Mouse (Mus musculus) skeletal muscle tissue, adult 2 months (tissue): Measurements from ENCODE around the gene Actl6b.

Experiments
- DNase-seq: peaks from one replicate; pipeline ENCODE4 v3.0.0-alpha.2; 2012; ENCODE audit warnings: low read depth, low spot score

Gene Actl6b

DNA sequence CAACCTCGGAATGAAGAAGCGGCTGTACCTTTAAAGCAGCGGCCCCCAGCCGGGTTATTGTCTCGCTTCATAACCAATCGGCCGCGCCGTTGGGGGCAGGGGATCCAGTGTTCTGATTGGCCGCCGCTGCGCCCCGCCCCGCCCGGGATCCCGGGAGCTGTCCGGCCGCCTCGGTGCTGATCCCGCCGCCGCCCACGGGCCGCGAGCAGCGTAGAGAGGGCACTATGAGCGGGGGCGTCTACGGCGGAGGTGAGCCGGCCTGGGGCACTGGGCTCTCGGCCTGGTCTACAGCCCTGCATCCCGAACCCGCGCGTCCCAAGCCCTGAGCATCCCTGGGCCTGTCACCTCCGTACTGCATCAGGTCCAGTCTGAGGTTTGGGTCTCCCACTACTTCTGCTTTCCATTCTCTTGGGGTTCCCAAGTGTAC, at the start of gene Actl6b:
Gene Actl6b (plus strand): TSS at position 107 of the 427 bp plus-strand sequence.
- DNase-seq: no peak

GRCm38 (mm10) chr5:137504041-137504440, 49.3 kb upstream of the Actl6b start:
- no peak for DNase-seq

DNA sequence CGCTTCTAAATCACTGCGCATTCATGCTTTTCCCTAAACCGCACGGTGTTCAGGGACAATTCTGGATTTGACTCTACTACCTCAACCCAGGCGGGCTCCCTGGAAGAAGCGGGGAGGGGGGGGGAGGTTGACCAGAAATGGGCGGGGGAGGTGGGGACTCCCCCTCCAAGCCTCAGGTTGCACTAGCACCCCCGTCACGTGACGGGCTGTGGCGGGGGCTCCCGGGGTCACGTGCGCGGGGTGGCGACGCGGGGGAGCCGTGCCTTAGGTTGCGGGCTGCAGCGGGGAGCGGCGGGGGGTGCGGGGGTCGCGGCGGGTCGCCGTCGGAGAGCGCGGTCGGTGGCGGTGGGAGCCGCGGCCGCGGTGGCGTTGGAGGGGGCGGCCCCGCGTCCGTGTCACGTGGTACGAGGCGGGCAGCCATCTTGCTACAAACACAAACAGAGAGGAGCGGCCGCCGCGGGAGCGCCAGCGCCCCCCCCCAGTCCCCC, 43.3 kb upstream of the Actl6b start:
- DNase-seq: peak; percentile 56

DNA sequence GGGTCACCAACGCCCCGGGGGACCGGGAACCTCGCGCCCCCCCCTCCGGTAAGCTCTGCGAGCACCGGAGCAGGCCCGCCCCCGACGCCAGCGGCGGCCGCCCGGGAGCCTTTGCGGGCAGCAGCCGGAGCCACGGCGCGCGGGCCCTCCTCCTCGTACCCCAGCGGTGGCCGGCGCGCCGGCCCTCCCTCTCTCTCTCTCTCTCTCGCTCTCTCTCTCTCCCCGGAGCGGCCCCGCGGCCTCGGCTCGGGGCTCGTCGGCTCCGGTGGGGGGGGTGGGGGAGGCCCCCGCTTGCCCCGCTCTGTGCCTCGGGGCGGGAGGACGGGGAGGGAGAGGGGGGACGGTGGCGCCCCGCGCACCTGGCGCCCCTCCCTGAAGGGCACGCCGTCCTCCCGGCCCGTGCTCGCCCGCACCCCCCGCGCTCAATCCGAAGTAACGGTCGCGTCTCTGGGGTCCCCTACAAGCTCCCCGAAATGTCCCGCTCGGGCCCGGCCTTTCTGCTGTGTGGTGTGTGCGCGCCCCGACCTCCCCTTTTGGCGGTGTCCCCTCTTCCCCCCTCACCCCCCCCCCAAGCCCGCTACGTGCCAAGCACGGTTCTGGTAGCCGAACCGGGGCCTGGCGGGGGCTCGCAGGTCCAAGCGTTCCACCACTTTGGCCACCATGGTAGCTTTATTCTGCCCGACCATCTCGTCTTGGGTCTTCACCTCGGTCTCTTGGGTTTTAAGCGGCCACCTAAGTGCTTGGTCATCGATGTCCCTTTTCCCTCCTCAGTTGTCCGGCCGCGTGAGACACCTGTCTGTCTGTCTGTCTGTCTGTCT, 42.5 kb upstream of the Actl6b start:
- no peak for DNase-seq

DNA sequence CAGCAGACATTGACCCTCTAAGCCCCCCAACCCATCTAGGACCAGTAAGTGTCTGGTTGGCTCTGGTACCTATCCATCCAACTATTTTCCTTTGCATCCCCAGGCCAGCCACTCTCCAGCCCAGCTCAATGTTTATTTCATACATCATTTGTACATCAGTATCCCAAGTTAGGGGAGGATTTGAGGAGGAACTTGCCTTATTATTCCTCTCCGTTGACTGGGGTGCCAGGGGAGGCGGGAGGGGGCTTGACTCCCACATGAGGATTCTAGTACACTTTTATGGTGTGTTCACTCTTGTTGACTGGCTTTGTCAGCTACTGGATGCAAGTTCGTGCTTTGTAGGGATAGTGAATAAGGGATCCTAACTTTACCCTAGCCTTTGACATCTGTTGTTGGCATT, 41.6 kb upstream of the Actl6b start:
- DNase-seq: no peak

- no peak for DNase-seq
These were observed 40.2 kb upstream of the Actl6b start for GRCm38 (mm10) chr5:137512847-137513794.

GRCm38 (mm10) chr5:137513951-137514721, 39.2 kb upstream of the Actl6b start:
- no peak for DNase-seq

DNA sequence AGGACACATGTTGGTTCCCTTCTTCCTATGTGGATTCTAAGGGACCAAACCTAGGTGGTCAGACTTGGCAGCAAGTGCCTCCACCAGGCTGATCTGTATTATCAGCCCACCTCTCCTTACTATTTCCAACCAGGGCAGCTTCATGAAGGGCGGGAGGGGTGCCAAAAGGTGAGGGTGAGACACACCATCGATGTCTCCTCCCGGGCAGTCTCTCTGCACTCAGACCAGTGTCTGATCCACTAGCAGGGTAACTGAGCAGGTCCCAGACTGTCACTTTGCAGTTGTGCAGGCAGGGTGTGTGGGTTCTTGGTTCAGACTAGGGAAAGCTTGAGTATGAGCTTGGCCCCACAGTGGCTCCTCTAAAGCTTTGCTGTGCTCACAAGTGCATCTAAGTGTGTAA, 38.5 kb upstream of the Actl6b start:
- DNase-seq: no peak

DNA sequence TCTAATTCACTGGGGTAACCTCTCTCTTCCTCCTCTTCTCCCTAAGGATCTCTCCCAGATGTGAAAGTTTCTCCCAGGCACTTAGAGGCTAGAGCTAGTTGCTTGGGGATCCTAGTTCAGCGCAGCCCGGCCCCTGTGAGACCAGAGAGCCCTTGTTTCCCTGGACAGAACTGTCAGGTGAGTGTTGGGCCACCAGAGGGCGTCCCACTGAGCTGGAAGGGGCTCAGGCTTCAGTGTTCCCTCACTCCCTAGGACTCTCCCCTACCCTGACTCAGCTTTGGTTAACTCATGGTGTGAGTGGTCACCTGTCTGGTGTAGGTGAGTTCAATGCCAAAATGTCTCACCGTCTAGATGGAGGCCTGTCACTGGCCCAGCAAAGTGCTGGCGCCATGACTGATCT, 34.9 kb upstream of the Actl6b start, which contains the start of gene Gigyf1:
Gene Gigyf1 (plus strand): TSS at position 113 of the 400 bp plus-strand sequence.
- DNase-seq: no peak

- DNase-seq: no peak
These were observed 33.4 kb upstream of the Actl6b start for GRCm38 (mm10) chr5:137519691-137520550.

DNA sequence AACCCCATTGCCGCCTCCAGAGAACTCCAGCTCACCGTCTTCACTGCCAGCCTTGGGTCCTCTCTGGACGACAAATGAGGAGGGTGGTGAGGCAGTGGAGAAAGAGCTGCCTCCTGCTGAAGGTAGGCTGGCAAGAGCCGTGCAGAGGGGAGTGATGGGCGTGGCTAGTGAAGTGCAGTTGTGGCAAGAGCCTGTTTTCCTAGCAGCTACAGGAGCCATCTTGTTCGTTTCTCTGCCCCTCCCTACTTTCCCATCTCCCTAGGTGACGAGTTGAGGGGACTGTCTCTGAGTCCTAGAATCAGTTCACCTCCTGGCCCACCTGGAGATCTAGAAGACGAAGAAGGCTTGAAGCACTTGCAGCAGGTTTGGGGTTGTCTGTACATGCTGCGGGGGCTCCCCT, 31.5 kb upstream of the Actl6b start:
- DNase-seq: no peak

- no peak for DNase-seq
These were observed 30.6 kb upstream of the Actl6b start for GRCm38 (mm10) chr5:137522711-137523110.

DNA sequence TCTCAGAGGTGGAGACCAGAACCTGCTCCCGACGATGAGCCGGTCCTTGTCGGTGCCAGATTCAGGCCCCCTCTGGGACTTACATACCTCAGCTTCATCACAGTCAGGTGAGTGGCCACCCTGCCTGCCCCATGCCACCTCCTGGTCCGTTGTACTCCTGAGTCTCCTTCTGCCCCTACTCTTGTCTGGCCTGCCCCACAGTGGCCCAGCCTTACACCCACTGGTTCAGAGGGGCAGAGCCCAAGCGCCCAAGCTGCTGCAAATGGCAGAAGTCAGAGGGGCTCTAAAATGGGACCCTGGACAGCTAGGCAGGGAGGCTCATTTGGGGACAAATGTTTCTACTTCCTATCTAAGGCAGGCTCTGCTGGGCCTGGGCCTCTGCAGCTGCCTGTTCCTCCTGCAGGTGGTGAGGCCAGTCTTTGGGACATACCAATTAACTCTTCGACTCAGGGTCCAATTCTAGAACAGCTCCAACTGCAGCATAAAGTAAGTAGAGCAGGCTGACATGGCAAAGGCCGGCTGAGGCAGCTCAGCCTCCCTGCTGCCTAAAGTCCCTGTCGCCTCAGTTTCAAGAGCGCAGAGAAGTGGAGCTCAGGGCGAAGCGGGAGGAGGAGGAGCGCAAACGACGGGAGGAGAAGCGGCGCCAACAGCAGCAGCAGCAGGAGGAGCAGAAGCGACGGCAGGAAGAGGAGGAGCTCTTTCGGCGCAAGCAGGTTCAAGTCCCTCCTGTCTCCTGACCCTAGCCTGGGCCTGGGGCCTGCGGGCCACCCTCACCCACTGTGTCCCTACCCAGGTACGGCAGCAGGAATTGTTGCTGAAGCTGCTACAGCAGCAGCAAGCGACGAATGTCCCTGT, 29.7 kb upstream of the Actl6b start:
- no peak for DNase-seq

GRCm38 (mm10) chr5:137524251-137524515, 29.1 kb upstream of the Actl6b start:
- DNase-seq: no peak

- DNase-seq: no peak
These were observed 28.6 kb upstream of the Actl6b start for GRCm38 (mm10) chr5:137524671-137525070.

DNA sequence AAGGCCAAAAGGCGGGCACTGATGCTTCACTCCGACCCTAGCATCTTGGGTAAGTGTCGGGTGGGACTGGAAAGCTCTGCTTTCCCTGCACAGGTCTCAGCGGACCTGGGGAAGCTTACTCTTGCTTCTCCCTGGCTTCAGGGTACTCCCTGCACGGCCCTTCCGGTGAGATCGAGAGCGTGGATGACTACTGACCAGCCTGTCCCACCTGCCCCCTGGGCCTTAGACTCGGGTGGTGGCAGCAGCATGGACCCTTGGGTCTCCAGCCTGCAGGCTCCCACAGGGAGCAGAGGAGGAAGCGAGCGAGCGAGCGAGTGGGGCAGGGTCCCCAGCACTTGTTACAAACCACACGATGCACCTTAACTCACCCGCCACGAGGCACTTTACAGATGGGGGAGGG, 27.8 kb upstream of the Actl6b start:
- DNase-seq: no peak

DNA sequence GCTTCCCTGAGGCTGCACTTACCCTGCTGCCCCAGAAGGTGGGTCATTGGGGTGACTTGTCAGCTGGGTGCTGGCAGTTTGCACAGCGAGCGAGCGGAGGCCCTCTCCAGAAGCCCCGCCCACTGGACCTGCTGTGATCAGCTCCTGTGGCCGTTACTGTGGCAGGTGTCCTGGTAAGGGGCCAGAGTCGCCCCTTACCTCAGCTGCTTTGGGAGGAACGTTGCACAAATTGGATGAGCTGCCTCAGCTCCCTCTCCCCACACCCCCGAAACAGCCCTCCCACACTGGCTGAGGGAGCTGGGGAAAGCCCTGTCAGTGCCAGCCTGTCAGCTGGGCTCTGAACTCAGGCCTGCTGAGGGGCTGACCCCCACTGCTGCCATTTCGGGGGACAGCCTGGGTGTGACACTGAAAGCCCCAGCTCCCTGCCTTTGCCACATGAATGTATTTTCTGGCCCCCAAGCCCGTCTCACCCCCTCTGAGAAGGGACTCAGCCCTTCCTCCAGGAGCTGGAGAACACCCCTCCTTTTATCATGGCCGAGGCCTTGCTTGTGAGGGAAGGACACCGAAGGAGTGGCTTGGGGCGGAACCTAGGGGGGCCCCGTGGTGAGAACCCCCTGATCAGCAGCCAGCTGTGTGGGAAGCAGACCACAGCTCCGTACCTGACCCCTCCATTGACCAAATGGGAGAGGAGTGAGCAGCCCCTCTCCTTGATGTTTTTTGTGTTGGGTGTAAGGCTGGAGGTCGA, 27.0 kb upstream of the Actl6b start:
- DNase-seq: no peak

DNA sequence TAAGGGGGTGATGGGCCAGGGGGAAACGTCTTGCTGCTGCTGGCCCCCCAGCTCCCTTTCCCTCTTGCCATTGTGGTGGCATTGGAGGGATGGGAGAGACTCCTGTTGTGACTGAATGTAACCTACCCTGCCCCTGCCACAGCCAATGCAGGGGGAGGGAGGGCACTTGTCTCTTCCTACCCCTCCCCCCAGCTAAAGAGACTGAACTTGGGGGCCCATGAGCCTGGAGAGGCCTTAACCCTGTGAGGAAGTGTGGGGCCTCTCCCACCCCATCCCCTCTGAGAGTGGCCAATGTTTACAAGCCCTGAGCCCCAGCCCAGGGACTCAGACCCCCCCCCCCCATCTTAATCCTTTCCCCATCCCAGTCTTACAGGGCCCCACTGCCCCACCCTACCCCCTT, 25.9 kb upstream of the Actl6b start:
- no peak for DNase-seq
